Mouse (Mus musculus) neural tube, embryonic 12.5 days (tissue): ENCODE measurements around the gene Polr2m. TPM values are rescaled to one million over a fixed set of nuclear protein-coding genes. Genes with fewer than 3 reads are reported as not detected.

Source experiments
- ATAC-seq: fragments of 200-750 bp; cut with Nextera tagmentation; 2 replicates; pipeline ENCODE4 v1.8.0; 2017; ENCODE audit warnings: low read depth, mild to moderate bottlenecking, moderate TSS enrichment, moderate library complexity; ENCODE audit not compliant: low FRiP score
- H3K27ac ChIP-seq: fragments of 300-500 bp; sonication (generic); 2 replicates; pipeline ENCODE4 v1.5.1; 2016
- H3K27me3 ChIP-seq: fragments of 300-500 bp; sonication (generic); replicated peaks from 2 replicates; pipeline ENCODE4 v1.6.1; 2016; ENCODE audit warnings: mild to moderate bottlenecking
- H3K36me3 ChIP-seq: fragments of 300-500 bp; sonication (generic); 2 replicates; pipeline ENCODE4 v1.6.1; 2016; ENCODE audit warnings: mild to moderate bottlenecking
- H3K4me1 ChIP-seq: fragments of 300-500 bp; sonication (generic); 2 replicates; pipeline ENCODE4 v1.6.1; 2016
- H3K4me2 ChIP-seq: fragments of 300-500 bp; sonication (generic); replicated peaks from 2 replicates; pipeline ENCODE4 v1.6.1; 2016; ENCODE audit warnings: mild to moderate bottlenecking
- H3K4me3 ChIP-seq: fragments of 300-500 bp; sonication (generic); 2 replicates; pipeline ENCODE4 v1.5.1; 2016
- H3K9ac ChIP-seq: fragments of 300-500 bp; sonication (generic); 2 replicates; pipeline ENCODE4 v1.6.1; 2016; ENCODE audit warnings: mild to moderate bottlenecking
- H3K9me3 ChIP-seq: fragments of 300-500 bp; sonication (generic); 2 replicates; pipeline ENCODE4 v1.6.1; 2016; ENCODE audit warnings: mild to moderate bottlenecking
- WGBS: fragments of 180-500 bp; shearing (Covaris S2); methylation state at CpG from one replicate; pipeline ENCODE4 v1.1.7; 2016; 5-methylcytosine and 5-hydroxymethylcytosine counted together
- polyA plus RNA-seq: library from polyadenylated mRNA; unstranded; fragments of >200 nt; fragmentation: Nextera tagmentation; extraction: Ambion mirVana; gene quantifications from 2 replicates; pipeline ENCODE4 v1.2.1, GENCODE M21; 2016

Gene Polr2m
- polyA plus RNA-seq, 1 experiment from 2014 or later = 400 TPM

- Histone ChIP-seq H3K4me1 (no peaks in the 10 kb centered on the region), H3K36me3 (no peaks in the 10 kb centered on the region), H3K4me3 (no peak overlapping the region), H3K9me3 (no peaks in the 10 kb centered on the region), H3K27me3 (no peaks in the 10 kb centered on the region), H3K27ac (no peak overlapping the region), H3K4me2 (no peak overlapping the region), H3K9ac (no peak overlapping the region)
- 80% methylated on average over 3 of the region's 3 CpGs for WGBS
- no peak for ATAC-seq
Observed at GRCm38 (mm10) chr9:71466111-71466510, 19.6 kb downstream of the Polr2m start.

GRCm38 (mm10) chr9:71463072-71463667 lies 22.6 kb downstream of the Polr2m start:
- H3K4me3 ChIP-seq = no peak overlapping the region
- H3K9ac ChIP-seq = no peak overlapping the region
- H3K27ac ChIP-seq = no peak overlapping the region
- 77% methylated on average over 13 of the region's 13 CpGs for WGBS
- no peaks in the 10 kb centered on the region for H3K27me3 ChIP-seq
- no peak overlapping the region for H3K4me2 ChIP-seq
- no peaks in the 10 kb centered on the region for H3K36me3 ChIP-seq
- no peaks in the 10 kb centered on the region for H3K4me1 ChIP-seq
- no peak for ATAC-seq
- H3K9me3 ChIP-seq = no peaks in the 10 kb centered on the region

- H3K36me3 ChIP-seq = no peaks in the 10 kb centered on the region
- 77% methylated on average over 4 of the region's 4 CpGs for WGBS
- H3K4me1 ChIP-seq = no peaks in the 10 kb centered on the region
- no peak for ATAC-seq
- 0 out of 2 replicates have a peak, but pooled peaks cover 3% of the 10 kb centered on the region for H3K27me3 ChIP-seq
- H3K4me2 ChIP-seq = no peak overlapping the region
- H3K9me3 ChIP-seq = 0 out of 2 replicates have a peak, but pooled peaks cover 5% of the 10 kb centered on the region
- H3K9ac ChIP-seq = no peak overlapping the region
- no peak overlapping the region for H3K4me3 ChIP-seq
- H3K27ac ChIP-seq = no peak overlapping the region
Observed at GRCm38 (mm10) chr9:71456738-71457137, 29.0 kb downstream of the Polr2m start.

- ATAC-seq = no peak
- WGBS = 78% methylated on average over 5 of the region's 5 CpGs
- H3K4me1 ChIP-seq = no peaks in the 10 kb centered on the region
- H3K27ac ChIP-seq = no peak overlapping the region
- no peaks in the 10 kb centered on the region for H3K36me3 ChIP-seq
- 0 out of 2 replicates have a peak, but pooled peaks cover 5% of the 10 kb centered on the region for H3K9me3 ChIP-seq
- 0 out of 2 replicates have a peak, but pooled peaks cover 3% of the 10 kb centered on the region for H3K27me3 ChIP-seq
- no peak overlapping the region for H3K9ac ChIP-seq
- H3K4me3 ChIP-seq = no peak overlapping the region
- H3K4me2 ChIP-seq = no peak overlapping the region
Observed at GRCm38 (mm10) chr9:71453917-71454316, 31.8 kb downstream of the Polr2m start.

GRCm38 (mm10) chr9:71453352-71453751 lies 32.4 kb downstream of the Polr2m start:
- H3K4me2 ChIP-seq = no peak overlapping the region
- H3K36me3 ChIP-seq = no peaks in the 10 kb centered on the region
- WGBS = 62% methylated on average over 5 of the region's 5 CpGs
- no peaks in the 10 kb centered on the region for H3K4me1 ChIP-seq
- no peak overlapping the region for H3K9ac ChIP-seq
- 0 out of 2 replicates have a peak, but pooled peaks cover 3% of the 10 kb centered on the region for H3K27me3 ChIP-seq
- H3K27ac ChIP-seq = no peak overlapping the region
- ATAC-seq = no peak
- H3K4me3 ChIP-seq = no peak overlapping the region
- H3K9me3 ChIP-seq = 0 out of 2 replicates have a peak, but pooled peaks cover 5% of the 10 kb centered on the region

- Histone ChIP-seq H3K27ac (no peak overlapping the region), H3K4me3 (no peak overlapping the region), H3K27me3 (0 out of 2 replicates have a peak, but pooled peaks cover 6% of the 10 kb centered on the region), H3K4me2 (no peak overlapping the region), H3K9me3 (0 out of 2 replicates have a peak, but pooled peaks cover 1% of the 10 kb centered on the region), H3K9ac (no peak overlapping the region), H3K4me1 (no peaks in the 10 kb centered on the region), H3K36me3 (no peaks in the 10 kb centered on the region)
- ATAC-seq = no peak
- WGBS = 85% methylated on average over 6 of the region's 6 CpGs
Observed at GRCm38 (mm10) chr9:71450626-71451025, 35.1 kb downstream of the Polr2m start.

GRCm38 (mm10) chr9:71447573-71447972 lies 38.2 kb downstream of the Polr2m start:
- WGBS = 34% methylated on average over 4 of the region's 4 CpGs
- Histone ChIP-seq H3K9me3 (no peaks in the 10 kb centered on the region), H3K4me1 (no peaks in the 10 kb centered on the region), H3K27me3 (0 out of 2 replicates have a peak, but pooled peaks cover 4% of the 10 kb centered on the region), H3K4me3 (no peak overlapping the region), H3K36me3 (no peaks in the 10 kb centered on the region), H3K9ac (no peak overlapping the region), H3K27ac (no peak overlapping the region), H3K4me2 (no peak overlapping the region)
- no peak for ATAC-seq

- no peaks in the 10 kb centered on the region for H3K9me3 ChIP-seq
- 84% methylated on average over 2 of the region's 2 CpGs for WGBS
- H3K27ac ChIP-seq = no peak overlapping the region
- H3K9ac ChIP-seq = no peak overlapping the region
- no peaks in the 10 kb centered on the region for H3K4me1 ChIP-seq
- no peak overlapping the region for H3K4me3 ChIP-seq
- H3K36me3 ChIP-seq = no peaks in the 10 kb centered on the region
- H3K27me3 ChIP-seq = 0 out of 2 replicates have a peak, but pooled peaks cover 4% of the 10 kb centered on the region
- H3K4me2 ChIP-seq = no peak overlapping the region
- ATAC-seq = no peak
Observed at GRCm38 (mm10) chr9:71445308-71445707, 40.4 kb downstream of the Polr2m start.

GRCm38 (mm10) chr9:71438146-71438545 lies 47.6 kb downstream of the Polr2m start:
- WGBS = 91% methylated on average over 2 of the region's 2 CpGs
- Histone ChIP-seq H3K4me1 (no peaks in the 10 kb centered on the region), H3K27me3 (no peaks in the 10 kb centered on the region)

More at GRCm38 (mm10) chr9:71438146-71438545, 47.6 kb downstream of the Polr2m start:
- no peak overlapping the region for H3K4me2 ChIP-seq
- H3K9me3 ChIP-seq = no peaks in the 10 kb centered on the region
- ATAC-seq = no peak
- H3K4me3 ChIP-seq = no peak overlapping the region
- no peaks in the 10 kb centered on the region for H3K36me3 ChIP-seq
- no peak overlapping the region for H3K27ac ChIP-seq
- H3K9ac ChIP-seq = no peak overlapping the region

Other genes with a start within 250 kb of the Polr2m start
- gene Myzap, start 106.4 kb upstream of the Polr2m start, polyA plus RNA-seq = 5.3 and 5.4 TPM in 2 replicates